8 mouse cellular contexts compared by ENCODE assay signal in the genomic region with DNA sequence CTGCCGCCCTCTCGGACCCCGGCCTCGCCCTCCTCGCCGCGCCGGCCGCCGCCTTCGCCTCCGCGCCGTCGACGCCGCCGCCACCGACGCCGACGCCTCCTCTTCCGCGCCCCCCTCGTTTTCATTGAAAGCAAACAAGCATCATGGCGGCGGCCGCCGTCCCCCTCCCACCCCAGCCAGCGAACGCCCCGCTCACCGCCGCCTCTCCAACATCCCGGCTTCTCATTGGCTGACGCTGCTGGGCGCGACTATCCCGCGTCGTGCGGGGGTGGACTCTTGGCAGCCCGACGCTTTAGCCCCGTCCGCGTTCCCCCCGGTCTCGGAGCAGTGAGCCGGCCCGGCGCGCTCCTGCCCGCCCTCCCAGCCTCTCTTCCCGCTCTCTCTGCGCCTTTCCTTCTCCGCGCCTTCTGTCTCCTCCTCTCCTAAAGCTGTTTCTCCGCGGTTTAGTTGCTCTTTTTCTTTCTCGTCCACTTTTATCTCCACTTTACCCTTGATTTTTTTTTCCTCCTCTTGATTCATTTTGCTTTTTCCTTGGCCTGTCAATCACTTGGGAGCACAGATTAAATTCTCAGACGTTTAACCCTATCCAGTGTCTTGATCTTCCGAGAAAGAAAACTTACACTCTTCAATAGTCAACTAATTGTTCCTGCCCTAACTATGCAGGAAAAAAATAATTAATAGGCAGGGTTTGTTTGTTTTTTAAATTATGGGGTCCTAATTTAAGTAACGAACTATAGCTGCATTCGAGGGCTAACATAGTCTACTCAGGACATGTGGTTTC. TPM values are rescaled to one million over a fixed set of nuclear protein-coding genes. Genes with fewer than 3 reads are reported as not detected.
DNase-seq lines count a peak whose midpoint lies in the region; ATAC-seq lines count a peak whose summit lies in the region.

A gene (minus strand): TSS at position 169 of the 781 bp plus-strand sequence.

- under 1% methylated on average over 65 of the region's 65 CpGs for WGBS in hindbrain, embryonic 12.5 days

- ATAC-seq in hindbrain, embryonic 12.5 days (ENCODE audit: low FRiP score), result peak; percentile 95

- H3K27ac ChIP-seq in hindbrain, embryonic 12.5 days, result peak within 1 kb of the TSS; percentile 94

- H3K4me3 ChIP-seq in hindbrain, embryonic 12.5 days, result peak within 1 kb of the TSS; percentile 99

- H3K27me3 ChIP-seq in hindbrain, embryonic 12.5 days, result no peaks in the 10 kb centered on the region

- peak within 1 kb of the TSS; percentile 98 for H3K9ac ChIP-seq in hindbrain, embryonic 12.5 days

- peaks cover 29% of the 10 kb centered on the region for H3K4me1 ChIP-seq in hindbrain, embryonic 12.5 days

- peaks cover 4% of the 10 kb centered on the region; the same call in 1 of the 2 replicates for H3K36me3 ChIP-seq in hindbrain, embryonic 12.5 days

- H3K9me3 ChIP-seq in hindbrain, embryonic 12.5 days (replicated peaks), result no peaks in the 10 kb centered on the region

- H3K4me2 ChIP-seq in hindbrain, embryonic 12.5 days (replicated peaks), result peak within 1 kb of the TSS; percentile 80

- DNase-seq in NIH3T3 (ENCODE audit: low read depth), result peak; percentile 99
- DNase-seq in cerebellum, postnatal 10 days, result peak; percentile 98 to 99
- DNase-seq in frontal cortex, postnatal 10 days (ENCODE audit: low spot score in 2 of 2), result peak; percentile 94 to 97
- peak; percentile 96 to 98 for DNase-seq in layer of hippocampus, postnatal 14 days (ENCODE audit: low spot score in 2 of 2)
- peak; percentile 97 for DNase-seq in lung, postnatal 14 days
- peak; percentile 96 for DNase-seq in retina, adult 2 months (ENCODE audit: low read depth, low spot score)
- DNase-seq in thymus, postnatal 36 days, result peak; percentile 99

RNA-seq across cellular contexts. Expression of the gene that starts here (rescaled TPM):
- polyA plus RNA-seq in hindbrain, embryonic 12.5 days (2016; fragmentation: Nextera tagmentation; extraction: Ambion mirVana), result 92.2 and 93.1 TPM in 2 replicates
- total RNA-seq in layer of hippocampus, postnatal 14 days (2021), result 10 to 100 TPM; 47.6 to 49.8 TPM

Comparison
In these comparisons a context has a peak if more than half of its experiments do, and no peak if none do; other contexts are left out.
1. Peak in every context shown above with its lines: DNase-seq, ATAC-seq, H3K4me3 ChIP-seq and H3K27ac ChIP-seq.